Mouse (Mus musculus) left cerebral cortex, adult 9 months (tissue): ENCODE results near the gene Gm45521.

Experiments used
- DNase-seq, 2 experiments: peaks; one replicate each; pipeline ENCODE4 v3.0.0; 2022; ENCODE audit warnings: low spot score in 2 of 2

Gene Gm45521

DNA sequence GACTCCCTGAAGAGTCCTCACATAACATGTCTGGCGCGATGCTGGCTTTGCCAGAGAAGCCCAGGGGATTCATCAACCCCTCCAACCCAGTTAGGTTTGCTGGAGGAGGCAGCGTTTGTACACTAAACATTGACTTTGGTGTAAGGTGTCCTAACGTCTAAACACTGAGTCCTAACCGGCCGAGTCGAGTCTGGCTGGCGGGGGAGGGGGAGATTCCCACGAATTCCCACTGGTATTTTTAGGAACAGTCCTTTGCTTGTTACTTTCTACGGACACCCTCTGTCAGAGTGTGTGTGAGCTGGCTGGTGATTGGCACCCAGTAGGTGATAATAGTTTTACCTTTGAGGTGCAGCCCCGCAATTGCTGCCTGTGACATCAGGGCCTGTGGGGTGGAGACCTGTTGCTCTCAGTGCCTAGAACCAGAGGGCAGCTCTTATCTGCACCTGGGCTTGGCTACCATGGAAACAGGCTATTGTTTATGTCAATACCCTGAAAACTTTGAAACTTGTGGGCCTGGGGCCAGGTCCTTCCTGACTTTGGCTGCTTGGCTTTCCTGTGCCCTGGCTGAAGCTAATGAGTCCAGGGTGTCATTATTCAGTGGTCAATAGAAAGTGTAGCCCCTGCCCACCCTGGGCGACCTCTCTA, 4.4 kb upstream of the Gm45521 start:
- no peak for DNase-seq

DNA sequence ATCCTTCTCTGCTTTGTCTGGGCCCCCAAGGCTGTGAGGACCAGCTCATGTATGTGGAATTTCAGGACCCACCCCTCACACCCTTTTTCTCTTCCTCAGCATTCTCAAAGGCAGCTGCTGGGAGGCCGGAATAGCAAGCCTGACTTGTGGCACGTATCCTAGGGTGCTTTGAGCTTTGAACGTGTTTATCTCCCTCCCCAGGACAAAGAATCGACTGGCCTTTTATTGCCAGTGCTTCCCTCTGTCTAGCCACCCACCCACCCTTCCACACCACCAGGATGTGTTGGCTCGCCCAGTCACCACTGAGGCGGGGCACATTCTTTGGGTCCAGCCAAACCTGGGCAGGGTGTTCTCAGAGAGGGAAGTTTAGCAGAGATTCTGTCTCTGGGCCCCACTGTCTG, 3.0 kb upstream of the Gm45521 start:
- DNase-seq: no peak

DNA sequence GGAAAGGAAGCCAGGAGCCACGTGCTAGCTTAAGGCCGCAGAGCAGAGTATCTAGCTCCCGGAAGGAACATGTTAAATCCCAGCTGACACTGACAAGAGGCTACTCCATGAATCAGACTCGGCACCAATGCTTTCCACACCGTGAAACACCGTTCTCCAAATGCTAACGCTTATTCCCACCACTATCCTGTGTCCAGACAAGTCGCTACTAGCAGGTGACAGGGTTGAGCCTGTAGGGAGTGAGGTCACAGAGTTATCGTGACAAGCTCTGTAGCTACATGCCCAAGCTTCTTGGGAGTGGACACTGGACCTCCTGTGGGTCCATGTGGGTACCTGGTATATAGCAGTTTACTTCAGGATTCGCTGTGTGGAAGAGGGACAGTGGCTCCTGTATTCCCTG, 661 bp upstream of the Gm45521 start:
- no peak for DNase-seq

DNA sequence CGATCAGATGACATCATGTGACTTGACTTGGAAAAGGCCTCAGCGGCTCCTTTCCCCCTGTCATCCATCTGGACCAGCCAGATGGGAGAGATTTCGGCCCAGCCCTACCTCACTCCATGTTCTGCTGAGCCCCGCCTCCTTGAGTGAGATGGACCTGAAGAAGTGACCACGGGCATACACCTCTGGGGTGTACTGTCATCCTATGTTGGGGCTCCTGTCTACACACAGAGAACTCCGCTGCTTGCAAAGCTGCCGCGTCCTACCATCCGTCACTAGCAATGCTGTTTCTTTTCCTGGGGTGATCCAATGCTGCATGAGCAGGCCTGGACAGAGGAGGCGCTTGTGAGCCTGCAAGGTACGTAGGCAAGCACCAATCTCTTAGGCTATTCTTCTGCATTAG, 3.5 kb downstream of the Gm45521 start:
- DNase-seq: peak in 1 of 2 experiments; percentile 58

DNA sequence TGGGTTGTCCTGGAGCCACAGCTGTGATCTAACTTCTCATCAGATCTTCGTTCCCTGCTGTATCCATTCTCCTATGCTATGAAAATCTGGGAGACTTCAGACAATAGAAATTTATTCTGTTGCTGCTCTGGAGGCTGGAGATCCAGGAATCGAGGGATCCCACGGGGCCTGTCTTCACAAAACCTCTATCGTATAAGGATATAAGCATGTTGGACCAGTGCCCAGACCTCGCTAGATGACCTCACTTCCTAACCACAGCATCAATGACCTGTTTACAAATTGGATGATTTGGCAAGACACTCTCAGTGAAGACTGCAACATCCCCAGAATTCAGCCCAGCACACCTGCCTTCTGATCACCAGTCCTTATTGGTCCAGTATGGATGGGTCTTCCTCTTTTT, 4.6 kb downstream of the Gm45521 start:
- DNase-seq: no peak

DNA sequence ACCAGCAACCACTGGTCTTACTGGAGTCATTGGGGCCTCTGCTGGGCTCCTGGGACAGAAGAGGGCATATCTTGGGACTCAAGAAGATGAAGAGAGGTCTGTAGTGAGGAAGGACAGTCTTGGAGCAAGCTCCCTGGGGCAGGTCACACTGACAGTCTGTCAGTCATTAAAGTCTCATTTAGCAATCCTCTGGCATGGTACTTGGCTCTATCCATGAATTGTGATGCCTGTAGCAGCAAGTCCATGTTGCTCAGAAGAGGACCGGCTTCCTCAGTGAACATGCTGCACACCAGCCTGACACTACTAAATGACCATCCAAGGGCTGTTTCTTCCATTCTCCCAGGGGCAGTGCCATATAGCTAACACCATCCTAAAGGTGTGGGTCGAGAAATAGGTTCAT, 5.5 kb downstream of the Gm45521 start:
- no peak for DNase-seq

DNA sequence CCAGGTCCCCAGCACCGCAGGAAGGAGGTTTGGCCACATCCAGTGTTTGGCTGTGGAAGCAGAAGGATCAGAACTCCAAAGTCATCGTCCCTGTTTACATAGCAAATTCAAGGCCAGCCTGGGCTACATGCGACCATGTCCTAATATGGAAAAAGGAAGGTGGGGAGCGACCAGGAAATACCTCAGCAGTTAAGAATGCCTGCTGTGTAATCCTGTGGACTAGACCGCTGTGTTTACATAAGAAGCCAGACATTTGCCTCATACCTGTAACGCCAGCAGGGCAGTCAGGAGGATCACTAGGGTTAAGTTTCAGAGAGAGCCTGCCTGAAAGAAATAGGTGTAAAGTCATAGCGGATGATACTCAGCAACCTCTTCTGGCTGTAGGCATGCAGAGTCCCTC, 6.1 kb downstream of the Gm45521 start:
- no peak for DNase-seq

DNA sequence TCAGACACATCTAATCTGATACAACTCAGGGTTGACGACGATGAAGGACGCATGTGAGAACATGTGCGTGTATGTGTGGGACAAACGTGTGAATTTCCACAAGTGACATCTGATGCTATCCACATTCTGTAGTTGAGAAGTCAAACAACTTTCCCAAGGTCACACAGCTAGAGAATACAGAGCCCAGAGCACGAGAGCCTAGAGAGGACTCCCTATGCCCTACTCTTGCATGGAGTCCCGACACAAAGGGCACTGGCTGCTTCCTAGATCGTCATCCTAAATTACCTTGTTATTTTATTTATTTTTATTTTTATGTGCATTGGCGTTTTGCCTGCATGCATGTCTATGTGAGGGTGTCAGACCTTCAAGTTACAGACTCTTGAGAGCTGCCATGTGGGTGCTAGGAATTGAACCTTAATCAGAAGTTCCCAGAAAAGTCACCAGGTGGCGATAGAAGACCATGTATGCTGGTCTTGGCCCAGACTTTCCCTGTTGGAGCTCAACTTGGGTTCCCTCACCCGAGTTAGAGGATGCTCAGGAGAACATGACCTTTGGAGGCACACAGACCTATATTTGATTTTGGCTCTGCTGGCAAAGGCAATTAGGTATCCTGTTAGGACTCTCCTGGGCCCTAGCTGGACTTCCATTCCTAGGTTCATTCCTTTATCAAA, 7.3 kb downstream of the Gm45521 start:
- peak in 1 of 2 experiments; percentile 77 for DNase-seq

DNA sequence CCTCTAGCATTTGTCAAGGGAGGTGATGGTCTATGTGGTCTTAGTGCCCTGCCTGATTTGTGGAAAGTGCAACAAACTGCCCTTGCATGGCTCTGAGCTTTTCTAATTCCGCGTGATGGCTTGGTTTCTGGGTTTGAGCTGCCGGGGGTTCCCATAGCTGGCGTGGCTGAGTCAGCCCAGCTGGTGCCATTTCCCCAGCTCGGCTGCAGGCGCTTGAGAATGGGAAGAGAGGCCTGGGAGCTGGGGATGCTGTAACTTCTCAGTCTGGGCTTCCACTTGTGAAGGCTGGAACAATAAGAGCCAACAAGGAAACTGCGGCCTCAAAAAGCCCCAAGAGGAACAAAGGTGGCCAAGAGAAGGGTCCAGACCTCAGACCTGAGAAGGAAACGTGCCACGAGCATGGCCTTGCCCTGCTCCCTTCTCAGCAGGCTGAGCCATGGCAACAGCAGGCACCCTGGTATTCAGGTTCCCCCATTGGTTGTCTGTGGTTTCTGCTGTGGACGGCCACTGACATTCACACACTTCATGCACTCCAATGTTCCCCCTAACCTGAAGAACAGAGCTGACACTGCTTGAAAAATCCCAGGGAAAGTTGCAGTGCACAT, 14.9 kb downstream of the Gm45521 start:
- DNase-seq: no peak

DNA sequence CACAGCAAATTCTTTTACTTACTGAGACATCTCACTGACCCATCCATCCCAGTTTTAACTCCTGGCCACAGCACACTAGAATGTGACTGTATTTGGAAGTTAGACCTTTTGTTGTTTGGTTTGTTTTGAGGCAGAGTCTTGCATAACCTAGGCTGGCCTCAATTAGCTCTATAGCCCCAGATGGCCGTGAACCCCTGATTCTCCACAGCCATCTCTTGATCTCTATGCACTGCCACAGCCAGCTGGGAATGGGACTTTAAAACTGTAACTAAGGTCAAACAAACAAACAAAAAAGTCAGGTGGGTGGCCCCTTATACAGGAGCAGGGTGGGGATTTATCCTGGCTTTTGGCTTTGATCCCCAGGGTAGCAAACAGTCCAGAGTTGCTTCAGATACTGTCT, 17.6 kb downstream of the Gm45521 start:
- DNase-seq: no peak

DNA sequence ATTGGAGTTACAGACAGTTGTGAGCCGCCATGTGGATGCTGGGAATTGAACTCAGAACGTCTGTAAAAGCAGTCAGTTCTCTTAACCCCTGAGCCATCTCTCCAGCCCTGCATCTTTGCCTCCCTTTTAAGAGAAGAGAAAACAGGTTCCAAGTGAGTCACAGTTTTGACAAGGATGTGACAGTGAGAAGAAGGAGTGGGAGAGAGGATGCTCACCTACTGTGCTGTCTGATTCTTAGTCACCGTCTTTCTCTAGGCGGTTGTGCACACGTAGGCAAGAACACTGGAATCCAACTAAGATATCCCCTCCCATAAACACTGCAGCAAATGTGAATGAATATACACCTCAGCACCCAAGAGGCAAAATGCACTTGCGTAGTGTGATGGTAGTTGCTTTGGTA, 18.1 kb downstream of the Gm45521 start:
- DNase-seq: no peak

DNA sequence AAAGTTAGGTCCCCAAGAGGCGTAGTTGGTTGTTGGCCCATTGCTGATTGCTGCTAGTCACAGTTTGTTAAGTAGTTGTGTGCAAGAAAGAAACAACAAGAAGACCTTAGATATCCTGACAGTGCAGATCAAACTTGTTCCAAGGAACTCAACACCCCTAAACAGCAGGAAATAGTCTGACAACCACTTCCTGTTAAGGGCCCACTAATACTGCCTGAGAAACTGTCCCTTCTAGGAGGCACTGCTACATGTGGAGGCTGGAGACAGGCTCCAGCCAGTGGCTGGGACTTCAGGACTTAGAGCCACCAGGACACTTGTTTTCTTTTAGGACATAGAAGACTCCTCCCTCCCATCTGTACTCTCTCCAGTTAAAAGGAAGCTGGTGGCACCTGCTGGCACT, 20.4 kb downstream of the Gm45521 start:
- no peak for DNase-seq

DNA sequence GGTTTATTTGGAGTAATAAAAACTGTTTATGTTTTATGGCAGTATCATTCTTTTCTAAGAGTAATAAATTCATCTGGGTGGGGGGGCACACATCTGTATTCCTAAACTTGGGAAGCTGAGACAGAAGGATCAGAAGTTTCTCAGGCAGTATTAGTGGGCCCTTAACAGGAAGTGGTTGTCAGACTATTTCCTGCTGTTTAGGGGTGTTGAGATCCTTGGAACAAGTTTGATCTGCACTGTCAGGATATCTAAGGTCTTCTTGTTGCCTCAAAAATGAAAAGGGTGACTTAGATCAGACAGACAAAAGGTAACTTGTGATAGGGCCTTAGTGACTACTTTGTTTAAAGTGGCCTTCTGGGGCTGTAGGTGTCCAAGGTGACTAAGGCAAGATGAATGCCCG, 21.1 kb downstream of the Gm45521 start:
- DNase-seq: no peak

DNA sequence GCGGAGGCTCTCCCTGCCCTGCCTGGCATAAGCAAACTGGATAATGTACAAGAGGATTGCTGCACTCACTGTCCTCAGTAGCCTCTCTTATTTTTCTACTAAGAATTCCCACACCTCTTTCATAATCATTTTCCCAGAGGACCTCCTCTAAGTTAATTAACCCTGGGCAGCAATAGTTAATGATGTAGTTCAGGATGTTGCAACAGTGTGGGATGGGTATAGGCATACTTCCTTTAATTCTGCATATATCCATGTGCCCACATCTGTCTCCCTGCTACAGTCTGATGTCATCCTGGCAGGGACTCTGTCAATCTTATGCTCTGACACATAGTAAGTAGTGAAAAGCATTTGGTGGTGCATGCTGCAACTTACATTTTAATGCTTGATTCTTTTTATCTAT, 24.1 kb downstream of the Gm45521 start:
- no peak for DNase-seq

DNA sequence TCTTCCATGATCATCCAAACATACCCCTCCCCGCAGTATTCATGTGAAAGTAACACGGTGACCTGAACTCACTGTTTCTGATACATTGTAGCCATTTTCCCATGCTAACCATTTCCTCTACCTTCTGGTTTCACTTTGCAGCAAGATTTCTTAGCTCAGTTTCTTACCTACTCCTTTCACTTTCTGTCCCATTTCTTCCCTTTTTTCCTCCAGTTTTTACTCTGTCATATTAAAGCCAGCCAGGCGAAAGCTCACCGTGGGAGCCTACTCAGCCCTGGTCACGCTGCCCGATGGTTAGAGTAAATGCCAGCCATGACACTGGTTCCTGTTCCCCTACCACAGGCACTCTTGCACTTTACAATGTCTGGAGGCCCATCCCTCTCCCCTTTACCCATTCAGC, 29.8 kb downstream of the Gm45521 start:
- DNase-seq: no peak

DNA sequence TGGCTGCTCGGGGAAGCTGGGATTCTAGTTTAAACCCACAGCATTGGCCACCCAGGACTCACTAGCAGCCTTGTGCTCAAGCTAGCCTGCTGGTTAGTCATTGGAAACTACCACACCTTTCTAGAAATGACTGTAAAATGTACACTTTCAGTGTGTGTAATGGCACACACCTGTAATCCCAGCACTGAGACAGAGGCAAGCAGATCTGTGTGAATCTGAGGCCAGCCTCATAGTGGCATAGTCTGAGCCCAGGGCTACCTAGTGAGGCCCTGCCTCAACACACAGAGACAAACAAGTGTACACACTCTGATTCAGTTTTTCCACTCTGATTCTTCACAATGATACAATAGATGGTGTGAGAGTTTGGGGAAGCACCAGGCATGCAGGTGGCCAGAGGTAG, 32.3 kb downstream of the Gm45521 start:
- no peak for DNase-seq

DNA sequence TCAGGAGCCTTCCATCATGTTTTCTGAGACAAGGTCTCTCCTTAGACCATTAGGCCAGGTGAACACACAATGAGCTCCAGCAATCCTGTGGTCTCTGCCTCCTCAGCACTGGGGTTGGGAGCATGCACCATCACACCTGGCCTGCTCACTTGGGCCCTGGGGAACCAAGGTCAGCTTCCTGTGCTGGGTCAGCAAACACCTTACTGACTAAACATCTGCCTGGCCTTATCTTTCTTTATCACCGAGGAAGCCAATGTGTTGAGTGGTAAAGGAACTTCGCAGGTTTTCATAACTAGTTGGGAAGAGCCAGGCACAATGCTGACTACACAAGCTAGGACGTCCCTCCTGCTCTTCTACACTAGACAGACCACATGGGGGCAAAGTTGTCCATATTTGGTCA, 32.9 kb downstream of the Gm45521 start:
- no peak for DNase-seq

DNA sequence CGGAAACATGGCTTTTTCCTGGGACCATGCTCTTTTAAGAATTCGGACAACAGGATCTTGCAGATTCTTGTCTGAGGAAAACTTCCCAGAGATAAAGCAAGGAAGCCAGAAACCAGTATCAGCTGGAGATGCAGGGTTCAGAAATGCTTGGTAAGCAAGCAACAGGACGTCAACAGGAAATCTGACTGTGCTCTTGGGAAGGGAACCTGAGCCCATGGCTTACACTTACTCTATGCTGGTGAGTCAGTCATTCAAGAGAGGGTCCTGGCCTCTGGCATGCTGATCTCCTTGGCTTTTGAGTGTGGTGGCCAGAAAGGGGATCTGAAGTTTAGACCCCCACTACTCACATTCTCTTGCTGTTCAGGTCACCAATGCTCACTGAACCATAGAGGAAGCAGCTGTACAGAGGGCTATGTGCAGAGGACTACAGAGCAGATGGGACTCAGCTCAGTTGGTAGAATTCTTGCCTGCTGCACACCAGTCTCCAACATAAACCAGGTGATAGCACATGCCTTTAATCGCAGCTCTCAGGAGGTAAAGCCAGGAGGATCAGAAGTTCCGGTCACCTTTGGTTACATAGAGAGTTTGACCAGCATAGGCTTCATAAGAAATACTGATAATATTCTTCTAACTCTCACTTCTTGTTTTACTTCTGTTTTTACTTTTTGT, 34.2 kb downstream of the Gm45521 start:
- no peak for DNase-seq

DNA sequence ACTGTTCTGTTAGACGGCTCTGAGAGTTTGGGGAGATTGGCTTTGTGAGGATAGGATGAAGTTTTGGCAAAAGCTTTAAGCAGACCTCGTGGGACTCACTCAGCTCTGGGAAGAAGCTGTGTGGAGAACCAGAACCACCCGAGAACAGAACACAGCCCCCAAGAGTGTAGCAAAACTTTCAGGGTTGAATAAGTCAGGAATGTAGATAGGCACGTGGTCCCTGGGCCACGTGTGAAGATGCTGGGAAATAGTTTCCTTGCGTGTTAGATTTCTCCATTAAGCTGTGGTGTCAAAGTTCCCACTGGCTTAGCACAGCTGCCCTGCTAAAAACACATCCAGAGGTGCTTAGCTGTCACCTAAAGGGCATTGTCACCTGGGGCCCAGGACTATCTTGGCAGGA, 35.1 kb downstream of the Gm45521 start:
- DNase-seq: no peak

DNA sequence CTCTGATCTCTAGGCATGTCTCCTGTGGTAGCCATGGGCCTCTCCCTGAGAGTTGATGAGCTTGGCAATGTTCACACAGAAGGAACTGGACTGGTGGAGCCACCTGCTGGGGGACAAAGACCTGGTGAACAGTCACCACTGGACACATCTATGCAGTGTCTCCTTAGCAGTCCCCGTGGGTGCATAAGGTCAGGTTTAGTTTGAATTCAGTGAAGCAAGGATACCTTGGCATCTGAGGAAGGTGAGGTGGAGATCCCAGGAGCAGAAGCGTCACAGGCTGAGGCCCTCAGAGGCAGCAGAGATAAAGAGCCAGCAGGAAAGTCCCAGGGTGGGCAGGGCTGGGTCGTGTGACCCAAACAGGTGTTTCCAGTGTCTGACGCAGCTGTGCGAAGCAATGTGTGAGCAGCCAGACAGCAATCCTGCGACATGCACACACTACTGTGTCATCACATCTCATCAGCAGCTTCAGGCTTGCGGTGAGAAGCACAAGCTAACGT, 37.2 kb downstream of the Gm45521 start, which contains the start of gene Dnase1l3:
Dnase1l3 (minus strand) TSS at position 303 of the 497 bp plus-strand sequence.
- no peak for DNase-seq

DNA sequence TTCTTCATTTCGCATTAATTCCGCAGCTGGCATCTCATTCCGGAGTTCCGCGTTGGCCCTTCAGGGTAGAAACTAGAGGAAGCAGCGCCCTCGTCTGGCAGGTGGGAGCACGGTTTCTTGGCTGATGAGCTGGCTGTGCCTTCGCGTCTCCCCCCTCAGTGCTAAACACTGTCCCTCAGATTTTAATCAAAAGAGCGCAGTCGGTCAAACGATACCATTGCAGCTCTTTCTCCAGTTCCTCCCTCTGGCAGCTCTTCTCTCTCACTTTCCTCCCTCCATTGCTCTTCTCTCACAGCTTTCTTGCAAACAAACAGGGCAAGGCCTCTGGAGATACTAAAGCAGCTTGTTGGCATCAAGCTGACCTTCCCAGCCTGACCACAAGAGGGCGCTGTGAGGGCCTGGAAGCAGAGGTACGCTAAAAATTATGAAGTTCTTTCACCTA, 40.2 kb downstream of the Gm45521 start:
- peak; percentile 65 to 95 for DNase-seq

DNA sequence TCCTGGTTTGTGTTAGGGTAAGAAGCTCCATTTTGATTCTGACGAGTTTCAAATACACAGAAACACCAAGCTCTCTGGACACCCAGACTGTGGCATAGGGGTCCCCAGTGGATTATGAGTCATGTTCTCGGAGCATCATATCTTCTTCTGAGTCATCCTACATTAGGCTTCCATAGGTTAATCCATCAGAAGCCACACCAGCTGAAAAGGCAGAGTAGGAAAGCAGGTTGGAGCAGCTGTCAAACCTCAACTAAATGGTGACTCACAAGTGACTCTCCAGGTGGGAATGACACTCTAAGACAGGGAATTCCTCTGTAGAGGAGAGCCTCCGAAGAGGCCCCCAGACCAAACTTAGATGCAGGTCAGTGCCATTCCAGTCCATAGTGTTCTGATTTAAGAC, 41.9 kb downstream of the Gm45521 start:
- no peak for DNase-seq

DNA sequence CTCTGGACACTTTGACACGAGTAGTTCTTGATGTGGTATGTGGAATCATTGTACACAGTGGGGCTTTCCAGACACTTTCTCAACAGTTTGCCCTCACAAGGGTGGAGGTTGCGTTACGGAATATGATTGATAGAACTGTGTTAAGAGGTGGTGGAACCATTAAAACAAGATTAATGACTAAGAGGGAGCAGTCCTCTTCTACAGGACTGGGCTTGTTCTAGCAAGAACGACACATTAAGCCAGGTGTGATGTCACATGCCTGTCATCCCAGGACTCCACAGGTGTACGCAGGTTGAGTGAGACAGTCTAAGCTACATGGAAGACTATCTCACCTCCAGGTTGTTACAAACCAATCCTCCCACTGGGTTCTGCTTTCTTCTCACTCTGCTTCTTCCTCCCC, 42.3 kb downstream of the Gm45521 start:
- no peak for DNase-seq
